Mouse (Mus musculus) liver, embryonic 16.5 days (tissue): ENCODE data around the gene Frmd6. TPM values are rescaled to one million over a fixed set of nuclear protein-coding genes. Genes with fewer than 3 reads are reported as not detected.
A peak's percentile ranks its signal among the peaks of the same experiment; 100 is the strongest.

ENCODE experiments used
- ATAC-seq: fragments of 200-750 bp; cut with Nextera tagmentation; 2 replicates; pipeline ENCODE4 v1.8.0; 2017; ENCODE audit warnings: low read depth, mild to moderate bottlenecking, moderate number of reproducible peaks, moderate library complexity
- H3K27ac ChIP-seq: fragments of 300-500 bp; sonication (generic); 2 replicates; pipeline ENCODE4 v1.5.1; 2014; ENCODE audit warnings: mild to moderate bottlenecking, low read length
- H3K27me3 ChIP-seq: fragments of 300-500 bp; sonication (generic); 2 replicates; pipeline ENCODE4 v1.6.1; 2014; ENCODE audit warnings: low read depth, low read length, mixed read lengths; ENCODE audit not compliant: control insufficient read depth, insufficient read depth
- H3K36me3 ChIP-seq: fragments of 300-500 bp; sonication (generic); 2 replicates; pipeline ENCODE4 v1.6.1; 2014; ENCODE audit warnings: mild to moderate bottlenecking; ENCODE audit not compliant: control insufficient read depth, insufficient read depth
- H3K4me1 ChIP-seq: fragments of 300-500 bp; sonication (generic); 2 replicates; pipeline ENCODE4 v1.6.1; 2014; ENCODE audit warnings: low read depth, low read length, mixed read lengths; ENCODE audit not compliant: control insufficient read depth
- H3K4me2 ChIP-seq: fragments of 300-500 bp; sonication (generic); 2 replicates; pipeline ENCODE4 v1.6.1; 2014; ENCODE audit warnings: low read depth, low read length, mixed read lengths
- H3K4me3 ChIP-seq: fragments of 300-500 bp; sonication (generic); 2 replicates; pipeline ENCODE4 v1.5.1; 2014; ENCODE audit warnings: low read depth, mild to moderate bottlenecking, low read length
- H3K9ac ChIP-seq: fragments of 300-500 bp; sonication (generic); 2 replicates; pipeline ENCODE4 v1.6.1; 2014; ENCODE audit warnings: low read depth, low read length
- H3K9me3 ChIP-seq: fragments of 300-500 bp; sonication (generic); replicated peaks from 2 replicates; pipeline ENCODE4 v1.6.1; 2016; ENCODE audit warnings: low read length; ENCODE audit not compliant: control insufficient read depth
- WGBS: fragments of 180-500 bp; shearing (Covaris S2); extraction: QIAGEN DNeasy Blood & Tissue Kit; methylation state at CpG from one replicate; pipeline ENCODE4 v1.1.7; 2014; ENCODE audit not compliant: insufficient replicate concordance; 5-methylcytosine and 5-hydroxymethylcytosine counted together
- polyA plus RNA-seq: library from polyadenylated mRNA; unstranded; fragments of >200 nt; fragmentation: Nextera tagmentation; extraction: Ambion mirVana; gene quantifications from 2 replicates; pipeline ENCODE4 v1.2.1, GENCODE M21; 2015

Frmd6 gene
- polyA plus RNA-seq, 1 experiment from 2014 or later, result 3.7 TPM

GRCm38 (mm10) chr12:70803494-70803893 lies 21.8 kb upstream of the Frmd6 start:
- H3K4me2 ChIP-seq, result no peak overlapping the region
- no peaks in the 10 kb centered on the region for H3K36me3 ChIP-seq
- no peaks in the 10 kb centered on the region for H3K9me3 ChIP-seq
- H3K4me1 ChIP-seq, result no peaks in the 10 kb centered on the region
- H3K27me3 ChIP-seq, result no peaks in the 10 kb centered on the region
- no peak overlapping the region for H3K9ac ChIP-seq
- no peak overlapping the region for H3K4me3 ChIP-seq
- no peak overlapping the region for H3K27ac ChIP-seq
- 62% methylated on average over 4 of the region's 4 CpGs for WGBS
- ATAC-seq, result no peak

- H3K27me3 ChIP-seq, result no peaks in the 10 kb centered on the region; the same call in 1 of the 2 replicates
- 40% methylated on average over 2 of the region's 2 CpGs for WGBS
- H3K4me2 ChIP-seq, result no peak overlapping the region
- no peak for ATAC-seq
- H3K27ac ChIP-seq, result no peak overlapping the region
- no peak overlapping the region for H3K9ac ChIP-seq
- H3K36me3 ChIP-seq, result no peaks in the 10 kb centered on the region
- no peak overlapping the region for H3K4me3 ChIP-seq
- no peaks in the 10 kb centered on the region for H3K9me3 ChIP-seq
- H3K4me1 ChIP-seq, result no peaks in the 10 kb centered on the region
Measured at GRCm38 (mm10) chr12:70804989-70805388, 20.3 kb upstream of the Frmd6 start.

GRCm38 (mm10) chr12:70807543-70807942 lies 17.8 kb upstream of the Frmd6 start:
- Histone ChIP-seq H3K4me1 (no peaks in the 10 kb centered on the region), H3K9ac (no peak overlapping the region), H3K4me3 (no peak overlapping the region), H3K36me3 (no peaks in the 10 kb centered on the region), H3K9me3 (no peaks in the 10 kb centered on the region), H3K27ac (no peak overlapping the region), H3K4me2 (no peak overlapping the region), H3K27me3 (no peaks in the 10 kb centered on the region; the same call in 1 of the 2 replicates)
- 50% methylated on average over 5 of the region's 5 CpGs for WGBS
- no peak for ATAC-seq

GRCm38 (mm10) chr12:70807975-70808374 lies 17.3 kb upstream of the Frmd6 start:
- no peaks in the 10 kb centered on the region for H3K4me1 ChIP-seq
- no peak for ATAC-seq
- no peak overlapping the region for H3K4me2 ChIP-seq
- H3K9me3 ChIP-seq, result no peaks in the 10 kb centered on the region
- H3K4me3 ChIP-seq, result no peak overlapping the region
- H3K36me3 ChIP-seq, result no peaks in the 10 kb centered on the region
- H3K27me3 ChIP-seq, result no peaks in the 10 kb centered on the region; the same call in 1 of the 2 replicates
- H3K9ac ChIP-seq, result no peak overlapping the region
- 54% methylated on average over 6 of the region's 6 CpGs for WGBS
- H3K27ac ChIP-seq, result no peak overlapping the region

GRCm38 (mm10) chr12:70809957-70810356 lies 15.4 kb upstream of the Frmd6 start:
- no peak overlapping the region for H3K4me3 ChIP-seq
- ATAC-seq, result no peak
- 60% methylated on average over 2 of the region's 2 CpGs for WGBS

GRCm38 (mm10) chr12:70811772-70812171 lies 13.5 kb upstream of the Frmd6 start:
- ATAC-seq, result no peak
- Histone ChIP-seq H3K9me3 (no peaks in the 10 kb centered on the region), H3K27me3 (no peaks in the 10 kb centered on the region; the same call in 1 of the 2 replicates), H3K4me2 (no peak overlapping the region), H3K27ac (no peak overlapping the region; the same call in 1 of the 2 replicates), H3K4me3 (no peak overlapping the region), H3K4me1 (no peaks in the 10 kb centered on the region), H3K36me3 (no peaks in the 10 kb centered on the region), H3K9ac (no peak overlapping the region)
- WGBS, result 52% methylated on average over 6 of the region's 6 CpGs

More at GRCm38 (mm10) chr12:70809957-70810356, 15.4 kb upstream of the Frmd6 start:
- Histone ChIP-seq H3K27me3 (no peaks in the 10 kb centered on the region; the same call in 1 of the 2 replicates), H3K36me3 (no peaks in the 10 kb centered on the region), H3K27ac (no peak overlapping the region), H3K4me2 (no peak overlapping the region), H3K9me3 (no peaks in the 10 kb centered on the region), H3K9ac (no peak overlapping the region), H3K4me1 (no peaks in the 10 kb centered on the region)

- no peaks in the 10 kb centered on the region; the same call in 1 of the 2 replicates for H3K27me3 ChIP-seq
- WGBS, result 70% methylated on average over 6 of the region's 6 CpGs
Measured at GRCm38 (mm10) chr12:70812176-70812575, 13.1 kb upstream of the Frmd6 start.

GRCm38 (mm10) chr12:70812822-70813465 lies 12.4 kb upstream of the Frmd6 start:
- no peak for ATAC-seq

More at GRCm38 (mm10) chr12:70812176-70812575, 13.1 kb upstream of the Frmd6 start:
- no peak overlapping the region for H3K4me3 ChIP-seq
- no peaks in the 10 kb centered on the region for H3K4me1 ChIP-seq
- H3K9me3 ChIP-seq, result no peaks in the 10 kb centered on the region
- H3K27ac ChIP-seq, result no peak overlapping the region
- H3K4me2 ChIP-seq, result no peak overlapping the region
- H3K36me3 ChIP-seq, result no peaks in the 10 kb centered on the region
- no peak overlapping the region for H3K9ac ChIP-seq
- ATAC-seq, result peak; percentile 19; the same call in 1 of the 2 replicates

GRCm38 (mm10) chr12:70816731-70817130 lies 8.6 kb upstream of the Frmd6 start:
- Histone ChIP-seq H3K4me3 (no peak overlapping the region), H3K27ac (no peak overlapping the region), H3K27me3 (no peaks in the 10 kb centered on the region), H3K36me3 (no peaks in the 10 kb centered on the region), H3K4me1 (no peaks in the 10 kb centered on the region), H3K9me3 (no peaks in the 10 kb centered on the region), H3K4me2 (no peak overlapping the region), H3K9ac (no peak overlapping the region)
- WGBS, result 59% methylated on average over 2 of the region's 2 CpGs
- no peak for ATAC-seq

More at GRCm38 (mm10) chr12:70812822-70813465, 12.4 kb upstream of the Frmd6 start:
- Histone ChIP-seq H3K9me3 (no peaks in the 10 kb centered on the region), H3K4me3 (no peak overlapping the region), H3K36me3 (no peaks in the 10 kb centered on the region), H3K27me3 (no peaks in the 10 kb centered on the region; the same call in 1 of the 2 replicates), H3K4me1 (no peaks in the 10 kb centered on the region), H3K27ac (no peak overlapping the region), H3K4me2 (no peak overlapping the region), H3K9ac (no peak overlapping the region)
- 29% methylated on average over 3 of the region's 3 CpGs for WGBS
